Mouse (Mus musculus) retina, adult 2 months (tissue): Measurements from ENCODE around the gene Setd7.
"Not testable (repeated sequence)": the region's sequence is repeated elsewhere in the genome, so short reads cannot be mapped to it uniquely, and the experiment has no call there.

Source experiments
- DNase-seq: peaks from one replicate; pipeline ENCODE4 v3.0.0-alpha.2; 2012; ENCODE audit warnings: low read depth, low spot score

Gene Setd7

GRCm38 (mm10) chr3:51560511-51561108 lies at the start of gene Setd7:
TSS of gene Setd7 (minus strand) at chr3:51560879.
- peak; percentile 30 for DNase-seq

GRCm38 (mm10) chr3:51604489-51604888 lies 43.8 kb upstream of the Setd7 start:
- no peak for DNase-seq

GRCm38 (mm10) chr3:51603705-51604291 lies 43.1 kb upstream of the Setd7 start:
- no peak for DNase-seq

GRCm38 (mm10) chr3:51601461-51601860 lies 40.8 kb upstream of the Setd7 start:
- no peak for DNase-seq

- no peak for DNase-seq
These were observed 40.0 kb upstream of the Setd7 start for GRCm38 (mm10) chr3:51600728-51601127.

GRCm38 (mm10) chr3:51599057-51599630 lies 38.5 kb upstream of the Setd7 start:
- DNase-seq, result no peak

GRCm38 (mm10) chr3:51596538-51596937 lies 35.9 kb upstream of the Setd7 start:
- no peak for DNase-seq

- no peak for DNase-seq
These were observed 32.8 kb upstream of the Setd7 start for GRCm38 (mm10) chr3:51593506-51593905.

GRCm38 (mm10) chr3:51591591-51591990 lies 30.9 kb upstream of the Setd7 start:
- no peak for DNase-seq

GRCm38 (mm10) chr3:51590207-51590892 lies 29.7 kb upstream of the Setd7 start:
- no peak for DNase-seq

GRCm38 (mm10) chr3:51587697-51588262 lies 27.1 kb upstream of the Setd7 start:
- no peak for DNase-seq

- peak; percentile 37 for DNase-seq
These were observed 23.1 kb upstream of the Setd7 start for GRCm38 (mm10) chr3:51583574-51584391.

GRCm38 (mm10) chr3:51579243-51579642 lies 18.6 kb upstream of the Setd7 start:
- DNase-seq, result not testable (repeated sequence)

- no peak for DNase-seq
These were observed 17.4 kb upstream of the Setd7 start for GRCm38 (mm10) chr3:51577816-51578749.

- no peak for DNase-seq
These were observed 16.7 kb upstream of the Setd7 start for GRCm38 (mm10) chr3:51577359-51577758.

- no peak for DNase-seq
These were observed 13.2 kb upstream of the Setd7 start for GRCm38 (mm10) chr3:51573915-51574314.

GRCm38 (mm10) chr3:51570200-51570599 lies 9.5 kb upstream of the Setd7 start:
- DNase-seq, result no peak

- no peak for DNase-seq
These were observed 1.3 kb upstream of the Setd7 start for GRCm38 (mm10) chr3:51561993-51562385.

- DNase-seq, result peak; percentile 25
These were observed 672 bp upstream of the Setd7 start for GRCm38 (mm10) chr3:51561109-51561992.
